Mouse (Mus musculus) megakaryocyte, embryonic 14.5 days (primary cell): ENCODE measurements around the gene Aars. TPM values are rescaled to one million over a fixed set of nuclear protein-coding genes. Genes with fewer than 3 reads are reported as not detected.
"Not testable (repeated sequence)": the region's sequence is repeated elsewhere in the genome, so short reads cannot be mapped to it uniquely, and the experiment has no call there.

Experiments used
- H3K27me3 ChIP-seq: replicated peaks from 2 replicates; pipeline ENCODE3; 2012; ENCODE audit warnings: inconsistent platforms
- H3K36me3 ChIP-seq: replicated peaks from 2 replicates; pipeline ENCODE3; 2012; ENCODE audit warnings: low read length, inconsistent platforms, mixed read lengths
- H3K4me1 ChIP-seq: 2 replicates; pipeline ENCODE4 v1.6.1; 2012; ENCODE audit warnings: inconsistent platforms
- H3K4me3 ChIP-seq: replicated peaks from 2 replicates; pipeline ENCODE3; 2012; ENCODE audit warnings: moderate library complexity, mild to moderate bottlenecking, inconsistent platforms
- H3K9me3 ChIP-seq: 2 replicates; pipeline ENCODE4 v1.6.1; 2012; ENCODE audit warnings: inconsistent platforms
- FLI1 ChIP-seq: IDR thresholded peaks from 2 replicates; pipeline ENCODE4 v1.6.1; 2012; ENCODE audit warnings: low read length, inconsistent platforms, mixed read lengths
- GATA1 ChIP-seq: IDR thresholded peaks from 3 replicates; pipeline ENCODE4 v1.6.1; 2012; ENCODE audit warnings: mixed read lengths, low read length, inconsistent platforms, borderline replicate concordance
- polyA plus RNA-seq: library from polyadenylated mRNA; stranded (reverse); fragments of >175 nt; gene quantifications from 2 replicates; pipeline ENCODE4 v1.2.3, GENCODE M21; 2012; ENCODE audit warnings: low replicate concordance; ENCODE audit not compliant: insufficient read depth

The Aars gene
- polyA plus RNA-seq, 1 experiment, result 34.3 TPM

DNA sequence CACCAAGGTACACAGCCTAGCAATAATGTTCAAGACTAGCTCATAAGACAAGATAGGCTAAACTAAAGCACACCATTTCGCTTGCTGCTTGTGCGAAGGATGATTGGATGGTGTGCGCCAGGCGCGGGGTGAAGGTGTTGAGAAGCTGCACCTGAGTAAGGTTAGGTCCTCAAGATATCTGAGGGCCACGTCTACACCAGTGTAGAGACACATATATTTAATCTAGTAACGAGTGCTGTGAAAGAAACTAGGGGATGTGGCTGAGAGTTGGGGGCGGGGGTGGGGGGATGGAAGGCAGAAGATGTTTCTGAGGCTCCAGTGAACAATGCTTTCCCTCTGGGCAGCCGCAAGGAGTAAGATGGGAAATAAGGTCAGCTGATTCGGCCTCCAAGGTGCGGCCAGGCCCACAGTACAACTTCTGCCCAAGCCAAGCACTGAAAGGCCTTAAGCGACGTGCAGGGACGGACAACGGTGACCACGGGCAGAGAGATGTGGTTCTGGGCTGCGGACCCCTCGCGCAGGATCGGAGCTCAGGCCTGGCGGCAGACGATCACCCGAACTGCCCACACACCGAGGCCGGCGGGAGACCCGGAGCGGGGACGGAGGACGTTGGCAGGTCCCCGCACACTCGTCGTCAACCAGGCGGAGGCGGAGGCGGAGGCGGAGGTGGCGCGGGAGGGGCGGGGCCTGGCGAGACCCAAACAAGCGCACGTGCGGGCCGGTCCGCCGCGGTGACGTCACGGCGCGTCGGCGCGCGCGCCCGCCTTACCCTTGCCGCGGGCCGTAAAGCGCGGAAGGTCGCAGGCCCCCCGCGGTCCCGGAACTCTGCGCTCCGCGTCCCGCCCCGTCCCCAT, 61.1 kb downstream of the Aars start, which contains the start of gene Pdpr:
Pdpr (plus strand) TSS at position 766 of the 854 bp plus-strand sequence.
- TF ChIP-seq GATA1 (no peak), FLI1 (no peak)
- Histone ChIP-seq H3K4me1 (peaks cover 22% of the 10 kb centered on the region), H3K27me3 (peaks cover 15% of the 10 kb centered on the region), H3K36me3 (no peaks in the 10 kb centered on the region), H3K9me3 (no peaks in the 10 kb centered on the region), H3K4me3 (peak within 1 kb of the TSS; percentile 97)

DNA sequence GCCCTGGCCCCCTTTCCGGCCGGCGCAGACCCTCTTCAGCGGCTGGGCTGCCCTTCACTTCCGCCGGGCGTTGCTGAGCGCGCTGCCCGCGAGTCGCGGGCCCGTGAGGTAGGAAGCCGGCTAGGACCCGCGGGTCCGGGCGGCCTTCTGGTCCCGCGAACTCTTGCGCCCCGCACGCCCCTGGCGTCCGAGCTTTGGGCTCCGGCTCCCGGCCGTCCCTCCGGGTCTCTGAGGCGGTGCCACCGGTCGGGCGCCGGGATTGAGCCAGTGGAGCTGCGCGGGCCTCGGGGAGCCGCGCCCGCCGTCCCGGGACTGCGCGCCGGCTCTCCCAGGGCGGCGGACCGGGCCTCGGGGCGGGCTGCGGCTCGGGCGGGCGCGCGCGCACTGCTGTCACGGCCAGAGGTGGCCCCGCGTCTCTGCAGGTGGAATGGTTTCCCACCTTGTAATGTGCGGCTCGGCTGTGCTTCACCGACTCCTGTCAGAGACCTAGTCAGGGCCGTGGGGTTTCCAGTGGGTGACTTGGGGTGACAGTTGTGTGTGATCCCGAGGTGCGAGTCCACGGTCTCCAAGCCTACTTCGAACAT, 61.9 kb downstream of the Aars start:
- not testable (repeated sequence) for H3K36me3 ChIP-seq, H3K9me3 ChIP-seq
- Histone ChIP-seq H3K4me1 (peaks cover 22% of the 10 kb centered on the region), H3K27me3 (peaks cover 15% of the 10 kb centered on the region), H3K4me3 (peak overlapping the region; percentile 97)

Other genes with a start within 250 kb of the Aars start
- 3.7 and 20.1 TPM in 2 replicates for gene Il34, start 227.2 kb upstream of the Aars start, polyA plus RNA-seq
- 0.61 and 14.0 TPM in 2 replicates for gene Cog4, start 186.5 kb upstream of the Aars start, polyA plus RNA-seq
- gene Sf3b3, start 186.4 kb upstream of the Aars start, polyA plus RNA-seq, result 3.4 TPM in 1 of 2 replicates, not detected in the other
- 1.6 and 3.3 TPM in 2 replicates for gene Fuk, start 130.7 kb upstream of the Aars start, polyA plus RNA-seq
- gene St3gal2, start 113.2 kb upstream of the Aars start, polyA plus RNA-seq, result 19.8 and 54.8 TPM in 2 replicates
- gene Ddx19a, start 35.3 kb upstream of the Aars start, polyA plus RNA-seq, result 5.2 and 18.4 TPM in 2 replicates
- gene Ddx19b, start 1.4 kb upstream of the Aars start, polyA plus RNA-seq, result 1.1 TPM in 1 of 2 replicates, not detected in the other
- 17.8 and 46.3 TPM in 2 replicates for gene Exosc6, start 23.2 kb downstream of the Aars start, polyA plus RNA-seq
- not detected in 2 replicates for gene Clec18a, start 59.3 kb downstream of the Aars start, polyA plus RNA-seq
- gene Pdpr, start 61.5 kb downstream of the Aars start, polyA plus RNA-seq, result 0.89 and 1.00 TPM in 2 replicates
- gene Glg1, start 226.1 kb downstream of the Aars start, polyA plus RNA-seq, result 18.0 and 27.3 TPM in 2 replicates